Mouse (Mus musculus): ENCODE measurements around the gene Psg17. TPM values are rescaled to one million over a fixed set of nuclear protein-coding genes. Genes with fewer than 3 reads are reported as not detected.
"Not testable (repeated sequence)": the region's sequence is repeated elsewhere in the genome, so short reads cannot be mapped to it uniquely, and the experiment has no call there.

Gene Psg17
- polyA plus RNA-seq, 1 experiment from 2014 or later: 0.09 TPM

- Histone ChIP-seq H3K4me1 (no peaks in the 10 kb centered on the region), H3K4me3 (no peak overlapping the region), H3K9me3 (no peaks in the 10 kb centered on the region), H3K36me3 (no peaks in the 10 kb centered on the region), H3K9ac (no peak overlapping the region), H3K27ac (no peak overlapping the region), H3K4me2 (replicated peaks) (no peak overlapping the region), H3K27me3 (no peaks in the 10 kb centered on the region)
- WGBS: 63% methylated on average over 9 of the region's 9 CpGs
- ATAC-seq (ENCODE audit: low FRiP score, low read depth): no peak
These were observed 7.2 kb upstream of the Psg17 start for GRCm38 (mm10) chr7:18828592-18828991.

- WGBS: 58% methylated on average over 26 of the region's 26 CpGs
- ATAC-seq (ENCODE audit: low FRiP score, low read depth): no peak
- H3K36me3 ChIP-seq: no peaks in the 10 kb centered on the region
These were observed 6.6 kb upstream of the Psg17 start for GRCm38 (mm10) chr7:18827792-18828546.

GRCm38 (mm10) chr7:18818301-18818700 lies 3.1 kb downstream of the Psg17 start:
- no peak for ATAC-seq (ENCODE audit: low FRiP score, low read depth)
- no peaks in the 10 kb centered on the region for H3K27me3 ChIP-seq
- no peaks in the 10 kb centered on the region for H3K36me3 ChIP-seq
- H3K4me2 ChIP-seq (replicated peaks): no peak overlapping the region
- H3K9me3 ChIP-seq: no peaks in the 10 kb centered on the region; the same call in 1 of the 2 replicates
- H3K9ac ChIP-seq: no peak overlapping the region
- no peak overlapping the region for H3K27ac ChIP-seq
- H3K4me3 ChIP-seq: no peak overlapping the region
- H3K4me1 ChIP-seq: no peaks in the 10 kb centered on the region
- WGBS: 80% methylated on average over 9 of the region's 9 CpGs

More at GRCm38 (mm10) chr7:18827792-18828546, 6.6 kb upstream of the Psg17 start:
- H3K9me3 ChIP-seq: no peaks in the 10 kb centered on the region
- 0 out of 2 replicates have a peak overlapping the region, but pooled peaks have one; percentile 19 for H3K4me2 ChIP-seq (replicated peaks)
- no peak overlapping the region for H3K4me3 ChIP-seq
- no peak overlapping the region for H3K27ac ChIP-seq
- no peaks in the 10 kb centered on the region for H3K4me1 ChIP-seq
- no peak overlapping the region for H3K9ac ChIP-seq
- H3K27me3 ChIP-seq: no peaks in the 10 kb centered on the region

- H3K9me3 ChIP-seq: no peaks in the 10 kb centered on the region
- no peak overlapping the region for H3K4me2 ChIP-seq (replicated peaks)
- no peaks in the 10 kb centered on the region for H3K4me1 ChIP-seq
- H3K9ac ChIP-seq: no peak overlapping the region
- H3K27me3 ChIP-seq: no peaks in the 10 kb centered on the region; the same call in 1 of the 2 replicates
- ATAC-seq (ENCODE audit: low FRiP score, low read depth): no peak
- no peaks in the 10 kb centered on the region for H3K36me3 ChIP-seq
- no peak overlapping the region for H3K27ac ChIP-seq
- H3K4me3 ChIP-seq: no peak overlapping the region
These were observed 17.9 kb downstream of the Psg17 start for GRCm38 (mm10) chr7:18803526-18803925.

GRCm38 (mm10) chr7:18799129-18799528 lies 22.3 kb downstream of the Psg17 start:
- Histone ChIP-seq H3K27ac (no peak overlapping the region), H3K36me3 (no peaks in the 10 kb centered on the region), H3K4me2 (replicated peaks) (no peak overlapping the region), H3K9me3 (no peaks in the 10 kb centered on the region), H3K27me3 (no peaks in the 10 kb centered on the region), H3K9ac (no peak overlapping the region), H3K4me3 (no peak overlapping the region), H3K4me1 (no peaks in the 10 kb centered on the region)
- no peak for ATAC-seq (ENCODE audit: low FRiP score, low read depth)
- WGBS: 33% methylated on average over 3 of the region's 3 CpGs

- H3K27ac ChIP-seq: no peak within 1 kb of the TSS
- H3K9me3 ChIP-seq: no peaks in the 10 kb centered on the region
- H3K36me3 ChIP-seq: no peaks in the 10 kb centered on the region
- no peaks in the 10 kb centered on the region for H3K4me1 ChIP-seq
- H3K4me3 ChIP-seq: no peak within 1 kb of the TSS
- H3K4me2 ChIP-seq (replicated peaks): no peak within 1 kb of the TSS
- H3K27me3 ChIP-seq: no peaks in the 10 kb centered on the region
- ATAC-seq (ENCODE audit: low FRiP score, low read depth): no peak
- H3K9ac ChIP-seq: no peak within 1 kb of the TSS
- 89% methylated on average over 1 of the region's 1 CpGs for WGBS
These were observed 23.0 kb downstream of the Psg17 start, which contains the start of gene Psg19 for GRCm38 (mm10) chr7:18798420-18798819. TSS of gene Psg19 (minus strand) at chr7:18798520.

GRCm38 (mm10) chr7:18790671-18791070 lies 30.7 kb downstream of the Psg17 start:
- H3K27ac ChIP-seq; H3K27me3 ChIP-seq; H3K36me3 ChIP-seq; H3K4me3 ChIP-seq; H3K4me2 ChIP-seq (replicated peaks); H3K9ac ChIP-seq; ATAC-seq (ENCODE audit: low FRiP score, low read depth); H3K9me3 ChIP-seq; H3K4me1 ChIP-seq: not testable (repeated sequence)

GRCm38 (mm10) chr7:18781301-18781700 lies 40.1 kb downstream of the Psg17 start:
- ATAC-seq (ENCODE audit: low FRiP score, low read depth); H3K36me3 ChIP-seq; H3K27me3 ChIP-seq; H3K9me3 ChIP-seq; H3K4me1 ChIP-seq; H3K27ac ChIP-seq; H3K4me3 ChIP-seq; H3K4me2 ChIP-seq (replicated peaks); H3K9ac ChIP-seq: not testable (repeated sequence)
- WGBS: 59% methylated on average over 2 of the region's 2 CpGs

GRCm38 (mm10) chr7:18779337-18779781 lies 42.0 kb downstream of the Psg17 start:
- Histone ChIP-seq H3K9me3 (no peaks in the 10 kb centered on the region), H3K4me1 (no peaks in the 10 kb centered on the region), H3K9ac (no peak overlapping the region), H3K4me2 (replicated peaks) (no peak overlapping the region), H3K4me3 (no peak overlapping the region), H3K27me3 (no peaks in the 10 kb centered on the region), H3K36me3 (no peaks in the 10 kb centered on the region), H3K27ac (no peak overlapping the region)
- no peak for ATAC-seq (ENCODE audit: low FRiP score, low read depth)

Other genes starting within 250 kb of the Psg17 start
- not detected in 2 replicates for gene Psg23, start 205.1 kb downstream of the Psg17 start, polyA plus RNA-seq (2015; fragmentation: Nextera tagmentation; extraction: Ambion mirVana)
- not detected in 2 replicates for gene Psg21, start 164.9 kb downstream of the Psg17 start, polyA plus RNA-seq (2015; fragmentation: Nextera tagmentation; extraction: Ambion mirVana)
- gene Psg20, start 135.4 kb downstream of the Psg17 start, polyA plus RNA-seq (2015; fragmentation: Nextera tagmentation; extraction: Ambion mirVana): not detected in 2 replicates
- not detected in 2 replicates for gene Psg22, start 103.5 kb downstream of the Psg17 start, polyA plus RNA-seq (2015; fragmentation: Nextera tagmentation; extraction: Ambion mirVana)
- not detected in 2 replicates for gene Psg19, start 23.1 kb downstream of the Psg17 start, polyA plus RNA-seq (2015; fragmentation: Nextera tagmentation; extraction: Ambion mirVana)
- gene Mill2, start 18.4 kb upstream of the Psg17 start, polyA plus RNA-seq (2015; fragmentation: Nextera tagmentation; extraction: Ambion mirVana): 0.17 and 0.23 TPM in 2 replicates
- 0.74 and 1.0 TPM in 2 replicates for gene Pglyrp1, start 49.7 kb upstream of the Psg17 start, polyA plus RNA-seq (2015; fragmentation: Nextera tagmentation; extraction: Ambion mirVana)
- 32.8 and 34.6 TPM in 2 replicates for gene Ccdc61, start 88.8 kb upstream of the Psg17 start, polyA plus RNA-seq (2015; fragmentation: Nextera tagmentation; extraction: Ambion mirVana)
- gene Nova2, start 104.3 kb upstream of the Psg17 start, polyA plus RNA-seq (2015; fragmentation: Nextera tagmentation; extraction: Ambion mirVana): 0.33 and 0.41 TPM in 2 replicates
- not detected in 2 replicates for gene Nanos2, start 165.8 kb upstream of the Psg17 start, polyA plus RNA-seq (2015; fragmentation: Nextera tagmentation; extraction: Ambion mirVana)
- gene Mypop, start 169.6 kb upstream of the Psg17 start, polyA plus RNA-seq (2015; fragmentation: Nextera tagmentation; extraction: Ambion mirVana): 5.2 and 6.3 TPM in 2 replicates
- 26.3 and 26.9 TPM in 2 replicates for gene Irf2bp1, start 182.4 kb upstream of the Psg17 start, polyA plus RNA-seq (2015; fragmentation: Nextera tagmentation; extraction: Ambion mirVana)
- 3.5 and 4.1 TPM in 2 replicates for gene Foxa3, start 201.9 kb upstream of the Psg17 start, polyA plus RNA-seq (2015; fragmentation: Nextera tagmentation; extraction: Ambion mirVana)
- 33.6 and 37.8 TPM in 2 replicates for gene Sympk, start 202.8 kb upstream of the Psg17 start, polyA plus RNA-seq (2015; fragmentation: Nextera tagmentation; extraction: Ambion mirVana)
- not detected in 2 replicates for gene Rsph6a, start 233.1 kb upstream of the Psg17 start, polyA plus RNA-seq (2015; fragmentation: Nextera tagmentation; extraction: Ambion mirVana)

All from limb, embryonic 13.5 days (tissue).